Mouse (Mus musculus) ES-Bruce4 (cell line): ENCODE data around the gene Immp2l. TPM values are rescaled to one million over a fixed set of nuclear protein-coding genes. Genes with fewer than 3 reads are reported as not detected.

Source experiments
- H3K27ac ChIP-seq: 2 replicates; pipeline ENCODE4 v1.5.1; 2012; ENCODE audit warnings: low read length, inconsistent platforms; ENCODE audit not compliant: insufficient read depth
- H3K27me3 ChIP-seq: 2 replicates; pipeline ENCODE4 v1.6.1; 2012; ENCODE audit warnings: mild to moderate bottlenecking, low read length, inconsistent platforms; ENCODE audit not compliant: control insufficient read depth, poor library complexity, insufficient read depth, severe bottlenecking
- H3K36me3 ChIP-seq: 2 replicates; pipeline ENCODE4 v1.6.1; 2012; ENCODE audit warnings: inconsistent platforms, mild to moderate bottlenecking, low read length, moderate library complexity; ENCODE audit not compliant: control insufficient read depth, poor library complexity, insufficient read depth, severe bottlenecking
- H3K4me1 ChIP-seq: one replicate; pipeline ENCODE4 v1.8.1; 2011; ENCODE audit warnings: low read length; ENCODE audit not compliant: control insufficient read depth, insufficient read depth
- H3K4me3 ChIP-seq: 2 replicates; pipeline ENCODE4 v1.5.1; 2011; ENCODE audit warnings: low read depth, mild to moderate bottlenecking, low read length
- H3K9ac ChIP-seq: 2 replicates; pipeline ENCODE4 v1.6.1; 2012; ENCODE audit warnings: low read depth, mild to moderate bottlenecking, inconsistent platforms; ENCODE audit not compliant: poor library complexity, severe bottlenecking
- H3K9me3 ChIP-seq: replicated peaks from 2 replicates; pipeline ENCODE4 v1.6.1; 2012; ENCODE audit warnings: mild to moderate bottlenecking, low read length, inconsistent platforms; ENCODE audit not compliant: control insufficient read depth, poor library complexity, insufficient read depth, severe bottlenecking
- CTCF ChIP-seq: IDR thresholded peaks from one replicate; pipeline ENCODE4 v1.8.1; 2011; ENCODE audit warnings: low read depth, low read length
- EP300 ChIP-seq: IDR thresholded peaks from 2 replicates; pipeline ENCODE4 v1.6.1; 2011; ENCODE audit warnings: low read depth, low read length; ENCODE audit not compliant: insufficient read depth
- POLR2A ChIP-seq: IDR thresholded peaks from one replicate; pipeline ENCODE4 v1.8.1; 2011; ENCODE audit warnings: low read length; ENCODE audit not compliant: insufficient read depth
- polyA plus RNA-seq: library from polyadenylated mRNA; stranded (reverse); fragments of >200 nt; gene quantifications from 2 replicates; pipeline ENCODE4 v1.2.4, GENCODE M21; 2011; ENCODE audit warnings: low read depth; ENCODE audit not compliant: missing spikeins, insufficient read depth, insufficient read length

Gene Immp2l
- polyA plus RNA-seq, 1 experiment, result 15.5 TPM

GRCm38 (mm10) chr12:41022516-41022915 lies 1.4 kb upstream of the Immp2l start:
- Histone ChIP-seq H3K4me3 (no peak overlapping the region), H3K9ac (no peak overlapping the region), H3K27ac (no peak overlapping the region), H3K27me3 (no peaks in the 10 kb centered on the region), H3K9me3 (peaks cover 5% of the 10 kb centered on the region; the same call in 1 of the 2 replicates), H3K4me1 (no peaks in the 10 kb centered on the region), H3K36me3 (no peaks in the 10 kb centered on the region; the same call in 1 of the 2 replicates)
- no peak for TF ChIP-seq CTCF
- no peak for TF ChIP-seq EP300
- TF ChIP-seq POLR2A, result no peak

GRCm38 (mm10) chr12:41024512-41024911 lies 622 bp downstream of the Immp2l start:
- peak overlapping the region; percentile 96 for H3K4me3 ChIP-seq
- H3K9ac ChIP-seq, result peak overlapping the region; percentile 94
- peaks cover 5% of the 10 kb centered on the region; the same call in 1 of the 2 replicates for H3K9me3 ChIP-seq
- no peak overlapping the region for H3K27ac ChIP-seq
- H3K4me1 ChIP-seq, result no peaks in the 10 kb centered on the region
- H3K27me3 ChIP-seq, result no peaks in the 10 kb centered on the region
- H3K36me3 ChIP-seq, result no peaks in the 10 kb centered on the region; the same call in 1 of the 2 replicates
- no peak for TF ChIP-seq POLR2A
- no peak for TF ChIP-seq CTCF
- TF ChIP-seq EP300, result no peak

- H3K9ac ChIP-seq, result no peak overlapping the region
- no peak overlapping the region for H3K27ac ChIP-seq
- H3K36me3 ChIP-seq, result no peaks in the 10 kb centered on the region; the same call in 1 of the 2 replicates
- TF ChIP-seq POLR2A, result no peak
- no peak for TF ChIP-seq EP300
- no peak for TF ChIP-seq CTCF
- peaks cover 4% of the 10 kb centered on the region; the same call in 1 of the 2 replicates for H3K9me3 ChIP-seq
- H3K4me3 ChIP-seq, result no peak overlapping the region
- H3K27me3 ChIP-seq, result no peaks in the 10 kb centered on the region
- H3K4me1 ChIP-seq, result no peaks in the 10 kb centered on the region
Measured at GRCm38 (mm10) chr12:41027485-41027884, 3.6 kb downstream of the Immp2l start.

GRCm38 (mm10) chr12:41031119-41031518 lies 7.2 kb downstream of the Immp2l start:
- Histone ChIP-seq H3K9ac (no peak overlapping the region), H3K9me3 (0 out of 2 replicates have a peak, but pooled peaks cover 7% of the 10 kb centered on the region), H3K27ac (no peak overlapping the region), H3K36me3 (no peaks in the 10 kb centered on the region; the same call in 1 of the 2 replicates), H3K27me3 (no peaks in the 10 kb centered on the region), H3K4me3 (no peak overlapping the region), H3K4me1 (no peaks in the 10 kb centered on the region)
- no peak for TF ChIP-seq EP300
- no peak for TF ChIP-seq POLR2A
- TF ChIP-seq CTCF, result no peak

- no peak for TF ChIP-seq POLR2A
- no peak for TF ChIP-seq CTCF
- no peak for TF ChIP-seq EP300
- H3K9ac ChIP-seq, result no peak overlapping the region
- 0 out of 2 replicates have a peak, but pooled peaks cover 7% of the 10 kb centered on the region for H3K9me3 ChIP-seq
- H3K27me3 ChIP-seq, result no peaks in the 10 kb centered on the region
- H3K4me3 ChIP-seq, result no peak overlapping the region
- no peaks in the 10 kb centered on the region for H3K4me1 ChIP-seq
- no peaks in the 10 kb centered on the region; the same call in 1 of the 2 replicates for H3K36me3 ChIP-seq
- H3K27ac ChIP-seq, result no peak overlapping the region
Measured at GRCm38 (mm10) chr12:41033196-41033595, 9.3 kb downstream of the Immp2l start.

- no peak overlapping the region for H3K9ac ChIP-seq
- H3K9me3 ChIP-seq, result no peaks in the 10 kb centered on the region
- TF ChIP-seq POLR2A, result no peak
- TF ChIP-seq CTCF, result no peak
- TF ChIP-seq EP300, result no peak
- H3K27ac ChIP-seq, result no peak overlapping the region
- no peaks in the 10 kb centered on the region for H3K27me3 ChIP-seq
- no peaks in the 10 kb centered on the region for H3K4me1 ChIP-seq
- no peaks in the 10 kb centered on the region; the same call in 1 of the 2 replicates for H3K36me3 ChIP-seq
- no peak overlapping the region for H3K4me3 ChIP-seq
Measured at GRCm38 (mm10) chr12:41039834-41040233, 15.9 kb downstream of the Immp2l start.
